Mouse (Mus musculus): ENCODE measurements around the gene Serp2. TPM values are rescaled to one million over a fixed set of nuclear protein-coding genes. Genes with fewer than 3 reads are reported as not detected.

Gene Serp2
- polyA plus RNA-seq (2014; fragmentation: Illumina TruSeq; extraction: RNeasy Lipid Tissue Mini Kit (QIAGEN cat#74804)) = not detected

DNA sequence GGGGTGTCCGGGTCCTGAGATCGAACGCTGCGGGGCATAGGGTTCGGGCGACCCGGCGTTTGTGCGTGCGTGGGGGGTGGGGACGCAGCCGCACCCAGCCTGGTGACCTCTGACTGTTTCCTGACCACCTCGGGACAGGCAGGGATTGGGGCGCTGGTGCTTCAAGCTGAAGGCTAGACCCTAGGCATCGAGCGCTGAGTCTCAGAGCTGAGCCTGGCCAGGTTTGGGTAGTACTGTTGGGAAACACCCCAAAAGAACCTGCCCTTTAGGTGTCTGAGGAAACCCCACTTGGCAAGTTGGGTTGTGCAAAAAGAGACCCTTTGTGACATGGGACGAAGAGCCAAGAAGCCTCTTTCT, at the start of gene Serp2:
Serp2 (minus strand) TSS at position 38 of the 357 bp plus-strand sequence.

Other genes with a start within 250 kb of the Serp2 start
- 1,820 TPM for gene Tsc22d1, start 141.9 kb downstream of the Serp2 start, polyA plus RNA-seq (2014; fragmentation: Illumina TruSeq; extraction: RNeasy Lipid Tissue Mini Kit (QIAGEN cat#74804))